Mouse (Mus musculus) left cerebral cortex, postnatal 36 days (tissue): ENCODE measurements around the gene Uggt2. TPM values are rescaled to one million over a fixed set of nuclear protein-coding genes. Genes with fewer than 3 reads are reported as not detected.

Source experiments
- DNase-seq, 2 experiments: peaks; one replicate each; pipeline ENCODE4 v3.0.0; 2021 to 2022; ENCODE audit warnings: low spot score in 2 of 2, mixed read lengths in 1 of 2
- intact Hi-C: fragments of 180-260 bp; cut with DNase I; formaldehyde crosslinking; loops from one replicate; pipeline ENCODE4 v1.15.1; 2025
- total RNA-seq, 2 experiments: library from RNA; stranded (reverse); gene quantifications; 2 replicates each; pipeline ENCODE4 v1.2.3; 2021

Uggt2 gene
- 10 to 100 TPM; 23.9 to 32.7 TPM for total RNA-seq

GRCm38 (mm10) chr14:119098851-119099569 lies at the start of gene Uggt2:
TSS of gene Uggt2 (minus strand) at chr14:119099430.
- peak; percentile 87 to 90 for DNase-seq
- intact Hi-C loops: loop anchor here (5.0 kb wide), 1 partner anchor 753 kb away; no protein-coding TSS in a partner anchor

- DNase-seq: peak in 1 of 2 experiments; percentile 22
- intact Hi-C loops: loop anchor here (5.0 kb wide), 1 partner anchor 713 kb away; no protein-coding TSS in a partner anchor
Observed at GRCm38 (mm10) chr14:119139381-119139950, 40.2 kb upstream of the Uggt2 start.

- peak in 1 of 2 experiments; percentile 25 for DNase-seq
- intact Hi-C loops: loop anchor here (5.0 kb wide), 1 partner anchor 714 kb away; no protein-coding TSS in a partner anchor
Observed at GRCm38 (mm10) chr14:119138786-119139100, 39.5 kb upstream of the Uggt2 start.

GRCm38 (mm10) chr14:119137906-119138785 lies 38.9 kb upstream of the Uggt2 start, which contains the start of gene Hs6st3:
TSS of gene Hs6st3 (plus strand) at chr14:119138341.
- peak in 1 of 2 experiments; percentile 41 for DNase-seq
- intact Hi-C loops: loop anchor here (5.0 kb wide), 1 partner anchor 714 kb away; no protein-coding TSS in a partner anchor

- intact Hi-C loops: loop anchor here (5.0 kb wide), 1 partner anchor 715 kb away; no protein-coding TSS in a partner anchor
Observed at GRCm38 (mm10) chr14:119137512-119137905, 38.3 kb upstream of the Uggt2 start.

GRCm38 (mm10) chr14:119127330-119127729 lies 28.1 kb upstream of the Uggt2 start:
- DNase-seq: no peak
- intact Hi-C loops: no loop called here

More at GRCm38 (mm10) chr14:119137512-119137905, 38.3 kb upstream of the Uggt2 start:
- peak; percentile 89 to 94 for DNase-seq

GRCm38 (mm10) chr14:119125840-119126239 lies 26.6 kb upstream of the Uggt2 start:
- intact Hi-C loops: no loop called here
- DNase-seq: no peak

GRCm38 (mm10) chr14:119124061-119124460 lies 24.8 kb upstream of the Uggt2 start:
- intact Hi-C loops: no loop called here
- DNase-seq: no peak

- intact Hi-C loops: no loop called here
- DNase-seq: no peak
Observed at GRCm38 (mm10) chr14:119123582-119123981, 24.4 kb upstream of the Uggt2 start.

GRCm38 (mm10) chr14:119112558-119112957 lies 13.3 kb upstream of the Uggt2 start:
- intact Hi-C loops: loop anchor here (2.0 kb wide), 1 partner anchor 948 kb away; no protein-coding TSS in a partner anchor

GRCm38 (mm10) chr14:119109776-119110218 lies 10.6 kb upstream of the Uggt2 start:
- intact Hi-C loops: no loop called here
- no peak for DNase-seq

More at GRCm38 (mm10) chr14:119112558-119112957, 13.3 kb upstream of the Uggt2 start:
- no peak for DNase-seq

- DNase-seq: no peak
- intact Hi-C loops: no loop called here
Observed at GRCm38 (mm10) chr14:119108776-119109301, 9.6 kb upstream of the Uggt2 start.

GRCm38 (mm10) chr14:119107591-119107990 lies 8.4 kb upstream of the Uggt2 start:
- no peak for DNase-seq
- intact Hi-C loops: no loop called here

GRCm38 (mm10) chr14:119099570-119099891 lies 301 bp upstream of the Uggt2 start:
- DNase-seq: no peak
- intact Hi-C loops: loop anchor here (5.0 kb wide), 1 partner anchor 753 kb away; no protein-coding TSS in a partner anchor

GRCm38 (mm10) chr14:119061811-119062210 lies 37.4 kb downstream of the Uggt2 start:
- intact Hi-C loops: no loop called here
- DNase-seq: no peak

GRCm38 (mm10) chr14:119060682-119061081 lies 38.5 kb downstream of the Uggt2 start:
- peak in 1 of 2 experiments; percentile 17 for DNase-seq
- intact Hi-C loops: no loop called here

- intact Hi-C loops: no loop called here
Observed at GRCm38 (mm10) chr14:119057014-119057413, 42.2 kb downstream of the Uggt2 start.

GRCm38 (mm10) chr14:119052969-119053368 lies 46.3 kb downstream of the Uggt2 start:
- no peak for DNase-seq
- intact Hi-C loops: no loop called here

More at GRCm38 (mm10) chr14:119057014-119057413, 42.2 kb downstream of the Uggt2 start:
- no peak for DNase-seq

GRCm38 (mm10) chr14:119052361-119052760 lies 46.9 kb downstream of the Uggt2 start:
- intact Hi-C loops: no loop called here
- DNase-seq: no peak
